Mouse (Mus musculus): ENCODE data around the gene Ctnna3.
"Not testable (repeated sequence)": the region's sequence is repeated elsewhere in the genome, so short reads cannot be mapped to it uniquely, and the experiment has no call there.

Ctnna3 gene

GRCm38 (mm10) chr10:63427146-63427545, 2.8 kb upstream of the Ctnna3 start:
- no peak for DNase-seq

GRCm38 (mm10) chr10:63428243-63429022, 1.5 kb upstream of the Ctnna3 start:
- DNase-seq: peak; percentile 31

- DNase-seq: peak; percentile 27
These were observed 916 bp upstream of the Ctnna3 start for GRCm38 (mm10) chr10:63429023-63429340.

- DNase-seq: peak; percentile 99
These were observed 518 bp upstream of the Ctnna3 start for GRCm38 (mm10) chr10:63429380-63429779.

- no peak for DNase-seq
These were observed 1.4 kb downstream of the Ctnna3 start for GRCm38 (mm10) chr10:63431221-63431736.

GRCm38 (mm10) chr10:63432099-63432498, 2.2 kb downstream of the Ctnna3 start:
- DNase-seq: no peak

- no peak for DNase-seq
These were observed 3.0 kb downstream of the Ctnna3 start for GRCm38 (mm10) chr10:63432887-63433286.

- DNase-seq: no peak
These were observed 8.9 kb downstream of the Ctnna3 start for GRCm38 (mm10) chr10:63438736-63439262.

- DNase-seq: no peak
These were observed 9.9 kb downstream of the Ctnna3 start for GRCm38 (mm10) chr10:63439694-63440228.

GRCm38 (mm10) chr10:63444602-63445387, 14.9 kb downstream of the Ctnna3 start:
- DNase-seq: not testable (repeated sequence)

GRCm38 (mm10) chr10:63453926-63454325, 24.0 kb downstream of the Ctnna3 start:
- DNase-seq: no peak

GRCm38 (mm10) chr10:63455110-63455878, 25.4 kb downstream of the Ctnna3 start:
- peak; percentile 49 for DNase-seq

- peak; percentile 7 for DNase-seq
These were observed 27.6 kb downstream of the Ctnna3 start for GRCm38 (mm10) chr10:63457292-63458128.

GRCm38 (mm10) chr10:63460935-63461334, 31.0 kb downstream of the Ctnna3 start:
- no peak for DNase-seq

GRCm38 (mm10) chr10:63472473-63472872, 42.6 kb downstream of the Ctnna3 start:
- no peak for DNase-seq

- DNase-seq: peak; percentile 36
These were observed 46.3 kb downstream of the Ctnna3 start for GRCm38 (mm10) chr10:63476167-63476647.

- DNase-seq: peak; percentile 9
These were observed 49.0 kb downstream of the Ctnna3 start for GRCm38 (mm10) chr10:63478946-63479345.

- no peak for DNase-seq
These were observed 50.2 kb downstream of the Ctnna3 start for GRCm38 (mm10) chr10:63480066-63480465.

GRCm38 (mm10) chr10:63488346-63488745, 58.4 kb downstream of the Ctnna3 start:
- DNase-seq: no peak

- DNase-seq: no peak
These were observed 94.1 kb downstream of the Ctnna3 start for GRCm38 (mm10) chr10:63523956-63524355.

- DNase-seq: no peak
These were observed 96.1 kb downstream of the Ctnna3 start for GRCm38 (mm10) chr10:63526027-63526426.
